Comparison of ENCODE assay signal across 17 mouse cellular contexts in genomic region chr2:45656011-45656410, GRCm38 (mm10).
DNase-seq lines count a peak whose midpoint lies in the region; ATAC-seq lines count a peak whose summit lies in the region.
"Had no signal": no experiment of that assay in that cellular context is flagged by ENCODE, and none has a peak within 500 bp of the region (broad histone marks: within the 10 kb centered on the region; RNA-seq: fewer than 3 reads in every experiment).

No protein-coding gene starts in this region.

- no peak overlapping the region for H3K4me3 ChIP-seq in heart, embryonic 16.5 days (ENCODE audit: low read length)
- H3K4me3 ChIP-seq: forebrain, embryonic 12.5 days; heart, embryonic 10.5 days; hindbrain, embryonic 15.5 days had no signal

- no peaks in the 10 kb centered on the region for H3K4me1 ChIP-seq in heart, embryonic 16.5 days (ENCODE audit: control insufficient read depth, insufficient read depth, low read length)
- H3K4me1 ChIP-seq: forebrain, embryonic 12.5 days; heart, embryonic 10.5 days; hindbrain, embryonic 15.5 days had no signal

- H3K27ac ChIP-seq in heart, embryonic 16.5 days (ENCODE audit: low read length), result peak overlapping the region; percentile 1; the same call in 1 of the 2 replicates
- H3K27ac ChIP-seq: forebrain, embryonic 12.5 days; heart, embryonic 10.5 days; hindbrain, embryonic 15.5 days had no signal

- 56% methylated on average over 1 of the region's 1 CpGs for WGBS in heart, embryonic 16.5 days

- no peaks in the 10 kb centered on the region for H3K9me3 ChIP-seq in heart, embryonic 16.5 days (replicated peaks; ENCODE audit: control insufficient read depth, low read length)
- H3K9me3 ChIP-seq: forebrain, embryonic 12.5 days; heart, embryonic 10.5 days; hindbrain, embryonic 15.5 days had no signal

- H3K9ac ChIP-seq in heart, embryonic 16.5 days (ENCODE audit: low read length), result no peak overlapping the region
- H3K9ac ChIP-seq: forebrain, embryonic 12.5 days; hindbrain, embryonic 15.5 days had no signal

- DNase-seq in heart, postnatal 4 days, result no peak
- DNase-seq in 3T3-L1 (ENCODE audit: low read depth, low spot score) (peak; percentile 83), NIH3T3 (ENCODE audit: low read depth) (peak; percentile 59)
- DNase-seq in skeletal muscle tissue, adult 2 months (ENCODE audit: low read depth, low spot score), result peak; percentile 59
- DNase-seq in lung, postnatal 4 days, result no peak
- DNase-seq: adrenal gland, adult 8-10 months; adrenal gland, postnatal 36 days; cerebellum, adult 2 months; cerebellum, postnatal 10 days; gastrocnemius, postnatal 36 days had no signal

- no peak for ATAC-seq in heart, embryonic 16.5 days (replicated peaks; ENCODE audit: extremely low read depth, insufficient read depth, low FRiP score)
- ATAC-seq: forebrain, embryonic 16.5 days; intestine, postnatal 0 days; Patski had no signal

- H3K4me2 ChIP-seq in heart, embryonic 16.5 days (ENCODE audit: low read depth, low read length), result no peak overlapping the region
- H3K4me2 ChIP-seq: forebrain, embryonic 12.5 days; hindbrain, embryonic 15.5 days had no signal

- no peaks in the 10 kb centered on the region for H3K36me3 ChIP-seq in heart, embryonic 16.5 days (ENCODE audit: control insufficient read depth, insufficient read depth)
- H3K36me3 ChIP-seq: forebrain, embryonic 12.5 days; heart, embryonic 10.5 days; hindbrain, embryonic 15.5 days had no signal

- no peaks in the 10 kb centered on the region for H3K27me3 ChIP-seq in heart, embryonic 16.5 days (ENCODE audit: control insufficient read depth, insufficient read depth, low read length)
- H3K27me3 ChIP-seq: forebrain, embryonic 12.5 days; hindbrain, embryonic 15.5 days; Patski had no signal

Comparison
In these comparisons a context has a peak if more than half of its experiments do, and no peak if none do; other contexts are left out.
1. DNase-seq: peak in 3T3-L1 (single experiment), NIH3T3 (single experiment) and skeletal muscle tissue, adult 2 months (single experiment); none in heart, postnatal 4 days (single experiment) and lung, postnatal 4 days (0 of 2).